Mouse (Mus musculus) mouse trophoblast stem cell (cell line): Measurements from ENCODE around the gene Slc22a28.
"Not testable (repeated sequence)": the region's sequence is repeated elsewhere in the genome, so short reads cannot be mapped to it uniquely, and the experiment has no call there.

Source experiments
- in situ Hi-C, 2 experiments: fragments of 300-500 bp; cut with MseI, MboI; formaldehyde crosslinking; loops; 2 replicates in 1 of 2; 3 replicates in 1 of 2; pipeline ENCODE4 v1.15.1; 2025

The Slc22a28 gene

GRCm38 (mm10) chr19:8131881-8132280 lies at the start of gene Slc22a28:
TSS of gene Slc22a28 (minus strand) at chr19:8131982.
- in situ Hi-C loops = loop anchor here in 1 of 2 experiments (10.0 kb wide), 1 partner anchor 293 kb away; no protein-coding TSS in a partner anchor

GRCm38 (mm10) chr19:8148787-8149523 lies 17.2 kb upstream of the Slc22a28 start:
- in situ Hi-C loops = no loop called here

- in situ Hi-C loops = not testable (repeated sequence)
Measured at GRCm38 (mm10) chr19:8142716-8143115, 10.9 kb upstream of the Slc22a28 start.

GRCm38 (mm10) chr19:8134127-8134841 lies 2.5 kb upstream of the Slc22a28 start:
- in situ Hi-C loops = loop anchor here in 1 of 2 experiments (10.0 kb wide), 1 partner anchor 291 kb away; no protein-coding TSS in a partner anchor

GRCm38 (mm10) chr19:8019904-8020349 lies 111.9 kb downstream of the Slc22a28 start:
- in situ Hi-C loops = no loop called here

GRCm38 (mm10) chr19:8019329-8019851 lies 112.4 kb downstream of the Slc22a28 start:
- in situ Hi-C loops = not testable (repeated sequence)

GRCm38 (mm10) chr19:8018535-8018934 lies 113.2 kb downstream of the Slc22a28 start:
- in situ Hi-C loops = not testable (repeated sequence)
